Mouse (Mus musculus) ES-Bruce4 (cell line): ENCODE measurements at regions not wholly inside any gene's neighbourhood (a gene's known extent, or its start where the extent isn't known, plus 50 kb on each side); places are given as distances from the start of the nearest gene placed in this dataset.

ENCODE experiments used
- H3K27ac ChIP-seq: 2 replicates; pipeline ENCODE4 v1.5.1; 2012; ENCODE audit warnings: low read length, inconsistent platforms; ENCODE audit not compliant: insufficient read depth
- H3K27me3 ChIP-seq: 2 replicates; pipeline ENCODE4 v1.6.1; 2012; ENCODE audit warnings: mild to moderate bottlenecking, low read length, inconsistent platforms; ENCODE audit not compliant: control insufficient read depth, poor library complexity, insufficient read depth, severe bottlenecking
- H3K36me3 ChIP-seq: 2 replicates; pipeline ENCODE4 v1.6.1; 2012; ENCODE audit warnings: inconsistent platforms, mild to moderate bottlenecking, low read length, moderate library complexity; ENCODE audit not compliant: control insufficient read depth, poor library complexity, insufficient read depth, severe bottlenecking
- H3K4me1 ChIP-seq: one replicate; pipeline ENCODE4 v1.8.1; 2011; ENCODE audit warnings: low read length; ENCODE audit not compliant: control insufficient read depth, insufficient read depth
- H3K4me3 ChIP-seq: 2 replicates; pipeline ENCODE4 v1.5.1; 2011; ENCODE audit warnings: low read depth, mild to moderate bottlenecking, low read length
- H3K9ac ChIP-seq: 2 replicates; pipeline ENCODE4 v1.6.1; 2012; ENCODE audit warnings: low read depth, mild to moderate bottlenecking, inconsistent platforms; ENCODE audit not compliant: poor library complexity, severe bottlenecking
- H3K9me3 ChIP-seq: replicated peaks from 2 replicates; pipeline ENCODE4 v1.6.1; 2012; ENCODE audit warnings: mild to moderate bottlenecking, low read length, inconsistent platforms; ENCODE audit not compliant: control insufficient read depth, poor library complexity, insufficient read depth, severe bottlenecking
- EP300 ChIP-seq: IDR thresholded peaks from 2 replicates; pipeline ENCODE4 v1.6.1; 2011; ENCODE audit warnings: low read depth, low read length; ENCODE audit not compliant: insufficient read depth
- POLR2A ChIP-seq: IDR thresholded peaks from one replicate; pipeline ENCODE4 v1.8.1; 2011; ENCODE audit warnings: low read length; ENCODE audit not compliant: insufficient read depth

- no peaks in the 10 kb centered on the region for H3K27me3 ChIP-seq
- no peaks in the 10 kb centered on the region for H3K4me1 ChIP-seq
- H3K36me3 ChIP-seq, result no peaks in the 10 kb centered on the region
- H3K9me3 ChIP-seq, result 0 out of 2 replicates have a peak, but pooled peaks cover 13% of the 10 kb centered on the region
- H3K4me3 ChIP-seq, result no peak overlapping the region
- H3K9ac ChIP-seq, result no peak overlapping the region
- H3K27ac ChIP-seq, result no peak overlapping the region
- TF ChIP-seq EP300 (no peak), POLR2A (no peak)
These were observed 61.4 kb upstream of the 2610301B20Rik start for GRCm38 (mm10) chr4:10812931-10813330.
